Mouse (Mus musculus) mesoderm, embryonic 11.5 days (tissue): ENCODE measurements at regions not wholly inside any gene's neighbourhood (a gene's known extent, or its start where the extent isn't known, plus 50 kb on each side); places are given as distances from the start of the nearest gene placed in this dataset.
"Not testable (repeated sequence)": the region's sequence is repeated elsewhere in the genome, so short reads cannot be mapped to it uniquely, and the experiment has no call there.

Experiments used
- DNase-seq: peaks from one replicate; pipeline ENCODE4 v3.0.0-alpha.2; 2012; ENCODE audit warnings: low read depth, low spot score

DNA sequence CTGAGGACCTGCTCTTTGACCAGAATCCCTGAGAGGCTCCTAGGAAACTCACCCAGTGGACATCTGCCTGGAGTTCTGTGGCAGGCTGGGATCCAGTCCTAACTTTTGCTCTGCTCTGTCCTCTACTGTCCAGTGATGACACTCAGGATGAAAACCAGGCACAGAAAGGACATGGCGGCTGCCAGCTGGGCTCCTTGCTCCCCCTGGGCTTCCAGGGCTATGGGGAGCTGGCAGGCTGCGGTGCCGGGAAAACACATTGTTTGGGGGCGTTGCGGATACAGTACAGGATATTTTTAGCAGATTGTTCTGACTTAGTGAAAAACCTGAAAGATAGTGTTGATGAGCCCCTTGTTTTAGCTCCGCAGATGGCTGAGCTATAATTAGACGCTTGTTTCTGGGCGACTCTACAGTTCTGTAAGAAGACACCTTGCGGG is 94.2 kb upstream of the Klf13 start:
- no peak for DNase-seq

DNA sequence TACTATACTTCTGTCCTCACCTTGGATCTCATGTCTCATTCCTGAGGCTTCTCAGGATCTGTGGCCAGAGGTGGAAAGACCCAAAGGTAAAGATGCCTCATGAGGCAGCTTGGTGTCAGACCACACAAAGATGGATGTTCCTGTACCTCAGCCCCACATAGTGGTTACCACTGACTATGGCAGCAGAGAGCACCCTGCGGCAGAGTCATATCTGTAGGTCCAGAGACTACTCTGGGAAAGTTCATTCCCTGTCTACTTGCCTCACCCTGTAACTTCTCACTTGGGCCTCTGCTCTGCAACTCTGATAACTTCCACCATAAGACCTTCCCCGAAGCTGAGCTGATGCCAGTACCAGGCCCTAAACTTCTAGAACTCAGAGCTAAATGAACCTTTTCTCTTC is 91.9 kb upstream of the Klf13 start:
- no peak for DNase-seq

DNA sequence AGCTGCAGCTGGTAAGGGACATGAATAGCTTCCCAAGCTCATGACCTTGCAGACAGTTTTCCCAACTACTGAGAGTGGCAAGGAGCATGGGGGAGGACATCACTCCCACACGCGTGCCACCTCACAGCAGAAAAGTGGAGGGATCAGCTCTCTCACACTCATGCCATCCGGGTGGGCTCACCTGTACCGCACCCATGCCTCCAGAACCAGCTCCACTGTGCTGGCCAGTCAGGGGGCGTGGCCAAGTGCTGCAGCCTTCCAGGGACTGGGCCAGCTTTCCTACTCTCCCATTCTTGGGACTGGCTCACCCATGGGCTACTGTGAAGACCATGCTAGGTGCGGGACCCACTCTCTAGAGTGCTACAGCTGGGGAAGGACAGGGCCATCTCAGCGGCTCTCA is 88.4 kb upstream of the Klf13 start:
- DNase-seq, result no peak

DNA sequence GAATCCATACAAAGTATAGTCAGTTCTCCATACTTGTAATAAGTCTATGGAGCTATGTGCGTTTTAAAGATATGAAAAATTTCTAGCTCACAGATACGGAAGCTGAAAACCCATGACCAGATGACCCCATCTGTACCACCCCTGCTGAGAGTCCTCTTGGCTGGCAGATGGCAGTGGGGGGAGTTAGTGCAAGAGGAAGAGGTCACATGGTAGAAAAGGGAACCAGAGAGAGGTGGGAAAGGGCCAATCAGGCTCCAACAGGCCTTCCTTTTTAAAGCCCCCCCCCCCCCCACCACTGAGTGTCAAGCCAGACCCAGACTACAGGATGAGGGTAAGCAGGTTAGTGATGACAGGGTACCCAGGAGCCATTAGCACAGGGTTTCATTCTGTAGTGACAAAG is 86.4 kb upstream of the Klf13 start:
- DNase-seq, result no peak

DNA sequence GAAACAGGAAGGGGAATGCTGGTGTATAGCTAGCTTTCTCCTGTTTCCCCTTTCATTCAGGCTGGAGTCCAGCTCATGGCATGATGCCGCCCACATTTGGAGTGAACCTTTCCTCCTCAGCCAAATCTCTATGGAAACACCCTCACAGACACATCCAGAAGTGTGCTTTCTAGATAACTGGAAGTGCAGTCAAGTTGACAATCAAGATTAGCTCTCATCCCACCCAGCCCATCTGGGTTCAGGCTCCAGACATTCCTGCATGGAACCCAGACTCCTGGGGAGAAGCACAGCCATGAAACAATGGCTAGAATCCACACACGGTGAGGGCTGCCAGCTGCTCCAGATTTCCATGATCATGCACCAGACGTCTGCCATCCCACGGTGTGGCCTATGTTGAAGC is 85.5 kb upstream of the Klf13 start:
- DNase-seq, result no peak

DNA sequence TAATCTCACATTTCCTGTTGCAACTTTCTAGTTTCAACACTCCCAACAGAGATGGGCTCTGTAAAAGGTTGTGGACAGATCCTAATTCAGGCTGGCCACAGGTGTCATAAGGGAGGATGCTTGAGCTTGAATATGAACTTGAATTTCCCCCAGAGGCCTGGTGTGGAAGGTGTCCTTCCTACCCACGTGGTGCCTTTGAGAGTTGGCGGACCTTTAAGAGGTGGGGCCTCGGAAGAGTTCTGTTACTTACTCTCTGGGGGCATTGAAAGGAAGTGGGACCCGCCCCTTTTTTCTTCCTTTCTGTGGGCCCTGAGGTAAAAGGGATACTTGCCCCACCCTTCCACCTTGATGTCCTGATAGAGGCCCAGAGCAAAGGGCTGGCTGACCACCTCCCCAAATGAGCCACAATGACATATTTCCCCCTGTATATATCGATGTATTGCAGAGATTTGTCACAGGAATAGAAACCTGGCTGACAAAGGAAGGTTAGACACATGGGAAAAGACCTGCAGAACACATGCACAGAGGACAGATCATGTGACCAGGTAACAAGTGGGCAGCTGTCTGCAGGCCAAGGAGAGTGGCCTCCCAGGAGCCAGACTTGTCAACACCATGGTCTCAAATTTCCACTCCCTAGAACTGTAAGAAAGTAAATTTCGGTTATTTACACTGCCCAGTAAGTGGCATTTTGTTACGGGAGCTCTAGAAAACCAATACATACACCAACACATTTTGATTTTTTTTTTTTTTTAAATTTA is 84.2 kb upstream of the Klf13 start:
- DNase-seq, result no peak

DNA sequence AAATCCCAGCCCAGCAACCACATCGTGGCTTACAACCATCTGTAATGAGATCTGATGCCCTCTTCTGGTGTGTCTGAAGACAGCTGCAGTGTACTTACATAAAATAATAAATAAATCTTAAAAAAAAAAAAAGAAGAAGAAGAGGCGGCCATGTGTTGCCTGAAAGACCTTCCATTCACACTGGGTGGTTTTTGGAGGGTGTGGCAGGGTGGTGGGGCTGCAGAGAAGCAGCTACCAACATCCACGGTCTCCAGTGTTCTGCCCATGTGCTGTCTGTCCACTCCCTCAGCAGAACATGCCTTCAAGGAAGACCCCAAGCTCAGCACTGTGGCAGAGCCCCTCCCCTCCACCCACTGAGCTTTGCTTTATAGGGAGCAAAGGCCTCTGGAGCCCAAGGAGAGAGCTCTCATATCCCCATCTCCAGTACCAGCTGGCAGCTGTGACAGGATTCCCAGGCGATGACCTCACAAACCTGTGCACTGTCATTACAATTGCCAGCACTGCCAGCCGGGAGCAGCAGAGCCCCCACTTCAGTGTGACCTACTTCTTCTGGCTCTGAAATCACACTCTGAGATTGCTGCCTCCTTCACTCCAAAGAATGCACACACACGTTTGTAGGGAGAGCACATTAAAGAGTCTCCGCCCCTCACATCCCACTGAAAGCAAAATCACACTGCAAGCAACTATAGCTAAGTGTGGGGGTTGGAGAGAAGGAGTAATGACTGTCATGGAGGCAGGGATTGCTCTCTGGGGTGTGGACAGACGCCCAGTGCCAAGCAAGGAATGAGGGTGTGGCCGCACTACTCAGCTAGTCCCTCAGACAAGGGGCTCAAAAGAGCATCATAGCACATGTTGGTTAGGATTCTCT is 82.8 kb upstream of the Klf13 start:
- DNase-seq, result no peak

DNA sequence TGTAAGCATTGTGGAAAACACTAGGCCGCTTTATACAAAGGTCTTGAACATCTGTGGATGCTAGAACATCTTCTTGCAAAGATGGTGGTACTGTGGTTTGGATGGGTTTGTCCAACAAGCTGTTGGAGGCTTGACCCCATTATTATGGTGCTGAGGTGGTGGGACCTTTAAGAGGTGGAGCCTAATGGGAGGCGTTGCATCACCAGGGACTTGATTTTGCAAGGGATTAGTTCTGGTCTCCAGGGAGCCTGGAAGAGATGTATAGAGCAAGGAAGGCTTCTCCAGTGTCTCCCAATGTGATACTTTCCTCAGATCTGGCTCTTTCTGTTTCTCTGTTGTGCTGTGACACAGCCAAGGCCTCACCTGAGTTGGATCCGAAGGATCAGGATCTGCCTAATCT is 79.4 kb upstream of the Klf13 start:
- DNase-seq, result no peak

DNA sequence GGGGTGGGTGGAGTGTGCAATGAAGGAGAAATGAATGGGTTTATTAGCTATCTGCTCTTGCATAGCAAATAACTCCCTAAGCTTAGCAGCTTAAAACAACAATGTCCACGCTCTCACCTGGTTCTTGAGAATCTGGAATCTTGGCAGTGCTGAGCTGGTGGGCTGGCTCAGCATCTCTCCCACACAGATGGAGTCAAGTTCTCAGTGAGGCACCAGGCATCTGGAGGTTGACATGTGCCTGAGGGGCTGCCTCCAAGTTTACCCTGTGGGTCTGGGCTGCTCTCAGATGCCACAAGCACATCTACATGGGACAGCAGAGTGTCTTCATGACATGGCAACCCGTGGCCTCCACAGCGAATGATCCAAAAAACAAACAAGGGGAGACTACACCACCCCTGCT is 78.2 kb upstream of the Klf13 start:
- DNase-seq, result no peak

DNA sequence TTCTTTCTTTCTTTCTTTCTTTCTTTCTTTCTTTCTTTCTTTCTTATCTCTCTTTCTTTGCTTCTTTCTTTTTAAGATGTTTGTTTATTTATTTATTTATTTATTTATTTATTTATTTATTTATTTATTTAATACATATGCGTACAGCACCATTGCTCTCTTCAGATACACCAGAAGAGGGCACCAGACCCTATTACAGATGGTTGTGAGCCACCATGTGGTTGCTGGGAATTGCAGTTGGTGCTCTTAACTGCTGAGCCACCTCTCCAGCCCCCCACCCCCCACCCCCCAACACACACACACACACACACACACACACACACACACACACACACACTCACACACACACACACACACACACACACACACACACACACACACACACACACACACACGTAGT is 76.4 kb upstream of the Klf13 start:
- not testable (repeated sequence) for DNase-seq

DNA sequence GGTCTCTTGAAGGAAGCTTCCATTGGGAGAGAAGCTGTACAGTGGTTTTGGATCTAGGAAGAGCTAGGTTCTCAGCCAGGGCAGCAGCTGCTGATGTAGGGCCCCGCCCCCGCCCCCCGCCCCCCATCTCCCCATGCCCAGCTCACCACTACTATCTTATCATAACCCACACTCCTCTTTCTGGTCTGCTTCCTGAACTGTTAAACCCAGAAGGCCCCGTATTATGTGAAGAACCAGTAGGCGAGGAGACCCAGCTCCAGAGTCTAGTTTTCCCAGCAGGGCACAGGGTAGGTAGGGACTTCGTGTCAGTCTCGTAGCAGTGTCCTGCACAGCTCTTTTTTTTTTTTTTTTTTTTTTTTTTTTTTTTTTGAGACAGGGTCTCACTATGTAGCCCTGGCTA is 75.5 kb upstream of the Klf13 start:
- no peak for DNase-seq

DNA sequence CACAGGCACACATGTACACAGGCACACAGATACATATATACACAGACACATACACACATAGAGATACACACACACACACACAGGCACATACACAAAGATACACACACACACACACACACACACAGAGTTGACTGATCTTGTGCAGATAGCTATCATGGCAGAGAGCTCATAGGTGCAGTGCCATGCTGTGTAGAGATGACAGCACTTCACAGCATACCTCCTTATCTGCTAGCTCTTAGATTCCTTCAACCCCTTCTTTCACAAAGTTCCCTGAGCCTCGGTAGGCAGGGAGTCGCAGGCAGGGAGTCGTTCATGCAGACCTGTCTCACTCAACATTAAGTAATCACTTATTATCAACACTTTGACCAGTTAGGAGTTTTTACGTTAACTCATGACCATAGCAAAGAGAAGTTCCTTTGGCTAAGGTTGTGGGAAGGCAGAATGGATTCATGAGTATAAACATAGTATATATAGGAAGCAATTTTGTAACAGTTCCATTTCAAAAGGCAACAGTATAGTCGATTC is 74.4 kb upstream of the Klf13 start:
- no peak for DNase-seq

DNA sequence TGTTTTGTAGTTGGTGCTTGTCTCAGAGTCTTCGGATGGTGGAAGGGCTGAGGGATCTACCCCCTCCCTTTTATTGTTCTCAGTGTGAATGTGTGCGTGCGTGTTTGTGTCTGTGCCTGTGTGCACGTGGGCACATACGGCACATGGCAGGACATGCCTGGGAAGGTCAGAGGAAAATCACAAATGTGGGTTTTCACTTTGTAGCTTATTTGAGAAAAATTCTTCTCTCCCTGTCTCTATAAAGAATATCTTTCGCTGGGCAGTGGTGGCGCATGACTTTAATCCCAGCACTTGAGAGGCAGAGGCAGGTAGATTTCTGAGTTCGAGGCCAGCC is 73.5 kb upstream of the Klf13 start:
- DNase-seq, result no peak

DNA sequence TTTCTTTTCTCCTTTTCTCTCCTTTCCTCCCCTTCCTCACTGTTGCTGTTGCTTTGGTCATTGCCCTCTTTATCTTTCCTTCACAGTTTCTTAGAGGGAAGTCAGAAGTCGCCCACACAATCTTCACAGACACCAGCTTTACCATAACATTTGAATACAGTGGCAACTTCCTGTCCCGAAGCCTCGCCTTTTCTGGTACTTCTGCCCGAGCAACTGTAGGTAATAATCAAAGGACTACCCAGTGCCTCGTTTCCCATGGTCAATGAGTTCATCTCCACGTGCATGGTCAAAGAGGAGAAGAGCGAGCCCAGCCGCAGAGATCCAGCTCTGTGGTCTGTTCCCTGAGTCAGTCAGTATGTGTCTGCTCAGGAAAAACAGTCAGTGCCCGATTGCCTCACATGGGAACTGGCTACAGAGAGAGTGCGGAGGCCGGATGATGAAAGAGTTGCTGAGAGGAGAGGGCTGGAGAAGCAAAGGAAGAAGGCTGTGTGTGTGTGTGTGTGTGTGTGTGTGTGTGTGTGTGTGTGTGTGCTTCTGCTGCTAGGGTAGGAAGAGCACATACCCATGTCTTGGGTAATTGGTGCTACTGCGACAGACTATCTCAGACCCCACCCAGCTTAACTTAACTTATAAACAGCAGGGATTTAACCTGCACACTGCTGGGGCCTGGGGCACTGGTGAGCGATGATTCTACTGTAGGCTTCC is 73.0 kb upstream of the Klf13 start:
- no peak for DNase-seq

DNA sequence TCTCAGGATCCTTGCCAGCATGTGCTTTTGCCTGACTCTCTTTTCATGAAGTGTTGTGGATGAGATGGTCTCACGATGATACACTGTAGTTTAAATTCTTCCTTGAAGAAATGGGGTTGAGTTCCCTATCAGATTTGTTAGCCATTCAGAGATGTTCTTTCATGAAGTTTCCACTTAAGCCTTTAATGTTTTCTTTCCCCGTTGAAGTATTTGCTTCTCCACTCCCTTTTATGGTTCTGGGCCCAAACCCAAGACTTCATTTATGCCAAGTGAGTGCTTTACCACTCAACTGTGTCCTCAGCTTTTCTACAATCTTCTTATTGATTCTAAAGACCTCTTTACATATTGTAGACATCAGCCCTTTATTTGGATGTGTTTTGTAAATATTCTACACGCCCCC is 71.9 kb upstream of the Klf13 start:
- no peak for DNase-seq

DNA sequence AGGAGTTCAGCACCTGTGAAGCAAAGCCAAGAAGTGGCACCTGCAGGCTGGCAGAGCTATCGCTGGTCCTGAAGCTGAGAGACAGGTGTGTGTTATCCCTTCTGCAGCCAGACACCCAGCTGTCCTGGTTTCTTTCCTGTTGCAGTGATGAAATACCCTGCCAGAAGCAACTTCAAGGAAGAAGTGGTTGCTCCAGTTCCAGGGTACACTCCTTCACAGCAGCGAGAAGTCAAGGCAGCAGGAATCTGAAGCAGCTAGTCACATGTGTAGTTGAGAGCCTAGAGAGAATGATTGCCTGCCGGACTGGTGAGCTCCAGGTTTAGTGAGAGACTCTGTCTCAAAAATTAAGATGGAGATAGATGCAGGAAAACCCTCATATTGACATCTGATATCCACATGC is 69.1 kb upstream of the Klf13 start:
- DNase-seq, result no peak

DNA sequence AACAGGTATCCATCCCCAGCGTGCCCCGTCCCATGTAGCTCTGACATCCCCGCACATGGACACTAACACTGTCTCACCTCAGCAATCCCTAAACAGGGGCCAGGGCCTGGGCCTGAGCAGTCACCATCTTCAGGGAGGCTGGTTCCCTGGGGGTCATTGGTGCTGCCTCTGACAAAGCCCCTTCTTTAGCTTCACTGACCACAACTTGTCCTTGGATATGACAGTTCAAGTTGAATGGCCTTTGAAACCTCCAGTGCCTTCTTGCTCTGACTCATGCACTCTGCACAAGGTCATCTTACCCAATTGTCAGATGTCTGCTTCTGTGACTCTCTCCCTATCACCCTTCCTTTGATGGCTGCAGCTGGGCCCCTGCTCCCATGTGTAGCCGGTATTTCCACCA is 68.2 kb upstream of the Klf13 start:
- no peak for DNase-seq

DNA sequence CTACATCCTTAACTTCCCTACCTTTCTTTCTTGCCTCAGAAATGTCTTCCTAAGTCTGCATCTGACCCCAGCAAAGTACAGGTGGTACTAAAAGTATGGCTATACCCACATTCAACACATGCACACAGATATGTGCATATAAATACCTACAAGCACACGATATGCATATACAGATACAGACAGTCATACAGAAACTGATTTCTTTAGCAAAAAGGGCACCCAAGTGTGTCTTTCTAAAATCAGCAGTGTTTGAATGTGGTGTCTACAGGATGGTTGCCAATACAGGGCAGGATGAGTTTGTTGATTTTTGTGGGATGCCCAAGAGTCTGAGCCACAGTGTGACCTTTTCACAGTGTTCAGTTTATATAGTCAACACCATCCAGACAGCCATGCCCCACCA is 67.0 kb upstream of the Klf13 start:
- no peak for DNase-seq

DNA sequence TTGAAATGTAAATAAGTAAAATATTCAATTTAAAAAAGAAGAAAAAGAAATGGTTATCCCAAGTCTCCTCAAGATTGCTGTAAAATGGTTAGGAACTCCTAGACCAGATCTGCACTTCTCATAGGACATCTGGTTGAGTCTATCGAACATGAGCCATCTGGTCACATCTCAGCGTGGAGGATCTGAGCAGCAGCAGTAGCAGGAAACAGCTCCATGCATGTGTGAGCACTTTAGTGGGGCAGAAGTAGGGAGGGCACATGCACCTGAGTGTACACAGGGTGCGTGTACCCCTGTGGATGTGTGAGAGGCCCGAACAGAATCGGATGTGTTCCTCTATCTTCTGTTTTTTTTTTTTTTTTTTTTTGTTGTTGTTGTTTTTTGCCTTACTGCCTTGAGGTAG is 65.2 kb upstream of the Klf13 start:
- no peak for DNase-seq

DNA sequence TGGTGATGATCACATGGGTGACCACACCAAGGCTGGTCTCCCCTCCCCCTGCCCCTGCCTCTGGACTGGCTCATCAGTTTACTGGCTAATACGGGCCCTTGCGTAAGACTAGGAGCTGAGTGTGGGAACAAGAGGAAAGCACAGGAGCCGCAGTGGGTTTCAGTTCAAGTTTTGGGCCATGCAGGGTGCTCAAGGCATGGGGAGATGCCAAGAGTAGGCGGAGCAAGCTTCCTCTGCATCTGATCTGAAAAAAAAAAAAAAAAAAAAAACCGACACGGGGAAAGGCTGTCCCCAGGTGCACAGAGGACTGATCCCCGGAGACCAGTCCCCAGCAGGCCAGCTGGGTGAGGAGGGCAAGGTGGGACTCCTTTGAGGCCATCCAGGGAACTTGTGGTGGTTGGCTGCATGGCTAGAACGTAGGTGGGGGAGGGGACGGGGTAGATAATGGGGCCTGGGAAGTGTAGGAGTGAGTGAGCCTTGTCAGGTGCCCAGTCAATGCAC is 62.9 kb upstream of the Klf13 start:
- DNase-seq, result no peak

DNA sequence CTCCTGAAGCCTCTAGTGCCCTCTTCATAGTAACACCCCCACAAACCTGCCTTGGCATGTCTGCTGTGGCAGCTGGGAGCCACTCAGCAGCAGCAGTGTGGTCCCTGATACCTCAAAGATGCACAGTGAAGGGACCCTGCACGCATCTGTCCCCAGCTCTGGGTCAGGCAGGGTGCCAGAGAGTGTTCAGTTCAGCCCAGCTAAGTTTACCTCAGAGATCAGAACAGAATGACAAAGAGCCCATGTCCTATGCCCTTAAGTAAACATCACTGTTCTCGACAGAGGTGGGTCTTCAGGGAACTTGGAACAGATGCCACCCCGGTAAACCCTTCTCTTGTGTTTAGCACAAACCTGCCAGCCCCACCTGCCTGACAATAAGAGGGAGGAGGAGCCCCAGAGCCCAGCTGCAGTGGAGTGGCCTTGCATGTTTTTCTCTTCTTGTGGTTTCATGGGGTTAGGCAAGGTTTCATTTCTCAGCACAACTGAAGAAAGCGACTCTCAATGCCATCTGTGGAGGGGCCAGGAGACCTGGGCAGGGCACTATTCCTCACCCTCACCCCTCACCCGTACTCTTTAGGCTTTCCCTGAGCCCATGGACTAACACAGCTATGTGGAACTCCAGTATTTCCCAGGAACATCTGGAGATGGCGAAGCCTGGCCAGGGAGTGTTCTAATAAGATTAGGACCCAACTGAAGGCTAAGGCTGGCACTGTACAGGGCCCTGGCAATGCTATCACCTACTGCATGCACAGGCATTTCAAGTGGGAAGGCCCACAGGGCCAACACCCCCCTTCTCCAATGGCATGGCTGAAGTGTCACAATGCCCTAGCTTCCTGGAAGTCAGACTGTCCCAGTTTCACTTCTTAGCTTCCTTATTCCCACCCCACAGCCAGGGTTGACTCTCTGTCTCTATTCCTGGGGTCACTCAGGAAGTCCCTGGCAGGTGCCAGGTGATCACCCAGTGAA is 60.6 kb upstream of the Klf13 start:
- no peak for DNase-seq
